Mouse (Mus musculus) testis, postnatal 14 days (tissue): ENCODE measurements around the gene Pml.

Experiments used
- DNase-seq: peaks from one replicate; pipeline ENCODE4 v3.0.0; 2021; ENCODE audit warnings: low spot score

Pml gene

DNA sequence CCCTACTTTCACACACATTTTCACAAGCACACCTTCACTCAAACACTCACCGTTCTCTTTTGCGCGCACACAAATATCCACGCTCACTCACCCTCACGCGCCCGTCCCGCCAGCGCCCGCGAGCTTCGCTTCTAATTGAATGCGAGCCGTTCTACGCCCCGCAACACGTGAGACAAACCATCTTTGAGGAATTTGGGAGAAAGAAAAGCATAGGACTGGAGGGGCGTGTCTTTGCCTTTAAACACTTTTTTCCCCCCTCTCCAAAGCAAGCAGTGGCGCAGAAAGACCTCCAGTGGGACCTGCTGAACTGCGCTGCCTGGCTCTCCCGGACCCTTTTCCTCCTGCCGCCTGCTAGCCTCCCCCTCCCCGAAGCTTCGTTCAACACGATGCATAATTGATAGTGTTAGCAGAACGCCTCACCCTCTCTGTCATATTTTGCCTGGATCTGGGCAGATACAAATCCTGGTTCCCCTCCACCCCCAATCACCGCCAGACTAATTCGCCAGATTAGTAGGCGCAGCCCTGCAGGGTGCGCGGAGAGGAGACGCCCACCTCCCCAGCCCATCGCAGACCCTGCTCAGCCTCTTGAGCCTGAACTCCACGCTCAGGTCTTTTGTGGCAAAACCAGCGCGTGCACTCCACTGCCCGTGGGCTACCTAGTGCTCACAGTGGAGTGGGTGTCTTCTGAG is 47.6 kb downstream of the Pml start:
- no peak for DNase-seq

DNA sequence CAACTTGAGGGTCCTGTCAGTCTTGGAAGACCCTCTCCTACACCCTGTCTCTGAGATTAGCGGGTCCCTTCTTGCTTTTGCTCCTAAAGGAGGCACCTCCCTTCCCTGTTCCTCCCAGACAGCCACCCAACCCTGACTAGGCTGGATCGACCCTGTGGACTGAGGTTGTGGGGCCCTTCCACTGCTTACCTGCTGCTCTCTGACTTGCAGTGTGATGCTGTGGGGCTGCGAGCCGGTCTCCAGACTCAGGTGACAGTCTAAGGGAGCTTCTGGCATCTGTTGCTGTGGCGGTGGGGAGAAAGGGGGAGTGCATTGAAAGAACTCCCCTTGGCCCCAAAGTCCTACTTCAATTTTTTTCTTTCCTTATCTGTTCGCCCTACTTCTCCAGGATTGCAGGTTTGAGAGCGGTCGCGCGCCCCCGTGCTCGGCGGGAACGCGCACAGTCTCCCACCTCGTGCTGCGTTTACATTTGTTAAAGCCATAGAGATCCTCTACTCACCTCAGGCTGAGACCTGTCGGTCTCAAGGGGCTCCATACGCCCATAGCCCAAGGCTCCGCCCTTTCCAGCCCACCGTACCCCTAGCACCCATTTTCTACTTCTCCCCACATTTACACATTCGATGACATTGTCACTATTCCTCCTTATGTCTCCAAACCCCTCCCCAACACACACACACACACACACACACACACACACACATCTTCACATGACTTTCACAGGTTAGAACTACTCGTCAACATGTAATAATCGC is 48.3 kb downstream of the Pml start:
- DNase-seq = no peak

DNA sequence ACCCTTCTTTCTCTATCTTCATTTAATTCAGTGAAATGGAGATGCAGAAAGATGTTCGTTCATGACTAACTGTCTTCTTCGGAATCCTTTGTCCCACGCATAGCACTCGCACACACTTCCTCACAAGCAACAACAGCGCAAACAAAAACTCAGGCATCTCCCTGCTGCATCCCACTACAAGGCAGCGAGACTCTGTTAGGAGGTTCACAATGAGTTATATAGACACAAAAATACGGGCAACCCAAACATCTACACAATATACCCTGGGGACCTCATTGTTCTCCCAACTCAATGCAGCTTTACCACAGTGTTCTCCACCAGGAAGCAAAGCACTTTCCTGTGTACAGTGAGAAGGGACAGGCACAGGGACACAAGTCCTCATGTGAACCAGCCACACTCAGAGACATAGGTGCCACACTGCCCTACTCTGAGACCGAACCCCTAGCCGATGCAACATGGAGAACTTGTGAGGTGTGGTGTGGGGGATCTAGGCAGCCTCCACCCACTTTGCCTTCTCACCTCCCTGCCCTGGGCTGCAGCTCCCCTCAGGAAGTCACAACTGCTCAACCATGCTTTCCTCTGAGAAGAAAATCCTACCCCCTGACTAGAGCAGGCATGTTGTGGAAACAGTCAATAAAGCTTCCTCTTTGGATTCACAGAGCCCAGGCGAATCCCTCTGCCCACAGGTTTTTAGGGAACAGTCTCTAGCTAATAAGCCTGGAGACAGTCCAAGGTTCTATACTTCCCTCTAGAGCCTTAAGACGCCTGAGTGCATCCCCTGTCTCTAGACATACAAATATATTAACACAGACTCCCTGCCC is 49.1 kb downstream of the Pml start:
- DNase-seq = no peak

GRCm38 (mm10) chr9:58199381-58200269 is 50.0 kb downstream of the Pml start:
- DNase-seq = no peak

DNA sequence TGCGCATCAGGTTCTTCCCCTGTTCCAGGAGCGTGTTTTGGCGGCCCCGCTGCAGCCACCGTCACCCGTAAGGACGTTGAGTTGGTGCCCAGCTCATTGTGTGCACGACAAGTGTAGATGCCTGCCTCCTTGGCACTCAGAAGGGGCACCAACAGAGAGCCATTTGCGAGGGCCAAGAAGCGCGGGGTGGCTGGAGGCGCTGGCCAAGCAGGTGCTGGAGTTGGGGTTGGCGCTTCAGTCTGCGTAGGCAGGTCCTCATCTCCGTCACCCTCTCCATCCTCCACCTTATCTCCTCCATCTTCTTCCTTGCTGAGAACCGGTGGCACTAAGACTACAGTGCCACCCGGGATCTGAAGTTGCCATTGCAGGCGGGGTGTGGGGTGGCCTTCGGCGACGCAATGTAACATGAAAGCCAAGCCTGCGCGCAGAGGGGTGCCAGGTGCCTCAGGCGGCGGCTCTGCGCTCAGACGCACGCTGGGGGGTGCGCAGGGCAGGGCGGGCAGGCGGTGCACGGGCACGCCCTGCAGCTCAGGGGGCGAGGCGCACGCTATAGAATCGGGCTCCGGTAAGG is 50.7 kb downstream of the Pml start:
- no peak for DNase-seq

DNA sequence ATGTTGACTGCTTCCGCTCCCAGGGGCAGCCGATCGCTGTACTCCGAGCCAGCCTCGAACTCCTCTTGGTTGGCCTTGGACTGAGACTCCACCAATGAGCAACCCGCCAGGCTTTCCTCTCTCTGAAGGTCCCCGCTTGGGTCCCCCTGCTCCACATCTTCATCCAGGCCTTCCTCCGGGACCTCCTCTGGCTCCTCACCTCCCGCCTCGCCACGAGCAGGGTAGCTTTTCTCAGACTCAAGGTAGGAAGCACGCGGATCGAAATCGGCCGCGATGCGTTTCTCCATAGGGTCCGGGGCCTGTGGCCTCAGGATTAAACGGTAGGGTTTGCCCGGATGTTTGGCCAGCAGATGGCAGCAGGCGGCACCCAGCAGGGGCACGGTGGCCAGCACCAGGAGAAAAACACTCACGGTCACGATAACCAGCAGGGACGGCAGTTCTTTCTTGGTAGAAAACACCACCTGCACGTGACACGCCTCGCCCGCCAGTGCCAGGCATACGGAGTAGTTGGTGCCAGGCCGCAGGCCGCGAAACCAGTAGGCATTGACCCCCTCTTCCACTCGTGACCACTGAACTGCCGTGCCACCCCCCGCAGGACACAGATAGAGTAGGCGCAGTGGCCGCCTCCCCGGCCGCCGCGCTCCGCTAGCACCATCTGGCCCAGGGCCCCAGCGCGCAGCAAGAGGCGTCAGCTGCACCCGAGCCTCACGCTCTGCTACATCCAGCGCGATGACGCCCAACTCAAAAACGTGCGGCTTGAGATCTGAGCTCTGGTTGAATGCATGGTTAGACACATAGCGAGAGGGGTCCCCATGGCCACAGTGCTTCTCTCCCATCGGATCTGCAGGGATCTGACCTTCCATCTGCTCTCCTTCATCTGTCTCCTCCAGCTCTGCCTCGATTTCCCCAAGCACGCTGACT is 51.5 kb downstream of the Pml start:
- no peak for DNase-seq

DNA sequence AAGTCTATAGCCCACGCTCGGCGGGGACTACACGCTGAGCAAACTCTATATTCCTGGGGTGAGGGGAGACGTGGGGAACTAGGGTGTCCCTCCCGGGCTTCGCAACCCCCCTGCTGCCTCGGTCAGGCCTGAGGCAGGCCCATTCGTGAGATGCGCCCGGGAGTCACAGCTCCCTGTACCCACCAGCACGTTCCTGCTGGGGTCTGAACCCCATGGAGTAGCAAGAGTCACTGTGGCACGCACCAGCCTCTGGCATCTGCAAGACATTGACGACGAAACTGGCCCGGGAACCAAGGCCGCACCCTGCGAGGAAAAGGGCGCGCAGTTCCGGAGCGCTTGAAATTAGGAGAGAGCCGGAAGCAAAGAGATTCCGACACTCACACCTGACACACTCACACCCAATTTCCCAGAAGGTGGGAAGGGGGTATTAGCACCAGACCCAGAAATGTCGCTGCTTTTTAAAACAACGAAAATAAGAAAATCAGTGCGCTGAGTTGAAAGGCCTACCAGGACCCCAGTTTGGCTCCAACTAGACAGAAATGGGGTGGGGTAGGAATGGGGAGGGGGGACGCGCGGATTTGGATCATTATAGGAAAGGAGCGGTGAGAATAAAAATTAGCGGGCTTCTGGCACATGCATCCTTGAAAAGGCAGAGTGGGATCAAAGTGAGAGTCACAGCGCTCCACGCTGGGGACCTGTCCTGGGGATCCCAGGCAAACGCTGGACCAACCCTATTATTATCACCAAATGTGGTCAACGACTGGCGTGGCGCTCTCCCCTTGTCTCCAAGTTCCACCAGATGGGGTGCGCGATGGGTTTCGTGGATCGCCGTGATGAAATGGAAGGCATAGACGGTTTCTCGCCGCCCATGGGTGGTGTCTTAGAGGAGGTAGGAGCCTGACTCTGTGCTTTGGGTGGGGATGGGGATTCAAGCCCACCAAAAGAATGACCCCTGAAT is 52.7 kb downstream of the Pml start:
- DNase-seq = no peak

DNA sequence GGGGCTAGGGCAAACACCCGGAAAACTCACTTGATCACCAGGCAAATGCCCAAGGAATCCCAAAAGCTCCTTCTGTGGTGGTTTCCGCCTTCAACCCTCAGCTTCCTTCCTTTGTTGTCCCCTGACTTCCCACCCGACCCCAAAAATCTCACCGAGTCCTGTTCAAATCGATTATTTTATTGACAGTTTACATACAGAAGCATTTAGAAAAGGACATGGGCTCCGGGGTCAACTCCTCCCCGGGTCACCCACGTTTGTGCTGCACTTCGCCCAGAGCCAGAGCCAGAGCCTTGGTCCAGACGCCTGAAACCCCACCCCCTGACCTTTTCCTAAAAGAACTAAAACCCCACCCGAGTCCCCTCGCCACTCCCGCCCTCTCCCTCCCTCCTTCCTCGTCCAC is 53.4 kb downstream of the Pml start:
- DNase-seq = no peak

GRCm38 (mm10) chr9:58195671-58196070 is 53.9 kb downstream of the Pml start:
- no peak for DNase-seq

DNA sequence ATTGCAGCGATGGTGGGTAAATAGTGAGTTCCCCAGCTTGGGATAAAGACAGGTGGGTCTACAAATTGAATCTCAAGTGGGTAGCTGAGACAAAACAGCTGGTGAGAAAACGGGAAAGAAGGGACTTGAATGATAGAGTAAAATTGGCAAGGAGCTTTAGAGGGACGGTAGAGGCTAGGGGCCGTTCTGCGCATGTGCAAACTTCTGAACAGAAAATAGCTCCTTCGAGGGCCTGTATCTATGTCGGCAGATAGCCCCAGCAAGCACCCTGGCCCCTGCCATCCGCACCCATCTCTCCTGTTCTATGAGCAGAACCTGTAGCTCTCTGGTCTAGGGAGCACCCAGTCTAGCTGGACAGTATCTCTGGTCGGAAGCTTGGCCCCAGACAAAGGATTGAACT is 55.4 kb downstream of the Pml start:
- DNase-seq = no peak

- no peak for DNase-seq
Measured at GRCm38 (mm10) chr9:58184456-58184855, 65.1 kb downstream of the Pml start.

GRCm38 (mm10) chr9:58179390-58179789 is 70.2 kb downstream of the Pml start:
- DNase-seq = no peak

- DNase-seq = no peak
Measured at GRCm38 (mm10) chr9:58177165-58177564, 72.4 kb downstream of the Pml start.

- no peak for DNase-seq
Measured at GRCm38 (mm10) chr9:58175745-58176487, 73.7 kb downstream of the Pml start.

DNA sequence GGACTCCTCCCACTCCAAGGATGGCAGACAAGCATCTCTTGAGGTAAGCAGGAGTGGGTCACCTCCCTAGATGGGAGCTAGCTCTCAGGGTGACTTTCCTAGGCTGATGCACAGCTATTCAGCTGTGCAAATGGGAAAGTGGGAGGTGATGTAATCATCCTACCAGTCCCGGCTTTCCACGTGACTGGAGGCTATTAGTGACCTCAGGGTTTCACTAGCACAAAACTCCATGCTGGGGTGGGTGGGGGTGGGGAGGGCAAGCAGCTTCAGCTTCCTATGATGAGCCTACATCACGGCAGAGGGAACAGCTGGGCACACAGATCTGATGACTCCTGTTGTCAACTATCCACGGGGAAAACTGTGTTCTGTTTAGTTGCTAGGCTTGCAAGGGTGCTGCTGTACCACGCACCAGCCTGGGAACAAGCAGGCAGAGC is 74.8 kb downstream of the Pml start:
- no peak for DNase-seq

- DNase-seq = no peak
Measured at GRCm38 (mm10) chr9:58172863-58173262, 76.7 kb downstream of the Pml start.

DNA sequence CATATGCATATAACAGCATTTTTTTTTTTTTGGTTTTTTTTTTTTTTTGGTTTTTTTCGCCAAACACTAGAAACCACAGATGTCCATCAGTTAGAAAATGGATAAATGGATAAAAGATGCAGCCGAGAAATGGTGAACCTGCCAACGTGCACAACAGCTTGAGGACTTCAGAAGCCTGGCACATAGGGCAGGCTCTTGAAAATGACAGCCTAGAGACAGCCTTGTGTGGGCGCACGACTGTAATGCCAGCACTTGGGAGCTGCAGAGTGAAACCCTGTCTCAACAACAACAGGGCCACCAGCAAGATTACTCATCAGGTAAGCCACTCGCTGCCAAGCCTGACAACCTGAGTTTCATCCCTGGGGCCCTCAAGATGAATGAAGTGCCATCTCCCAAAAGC is 80.2 kb downstream of the Pml start:
- no peak for DNase-seq

DNA sequence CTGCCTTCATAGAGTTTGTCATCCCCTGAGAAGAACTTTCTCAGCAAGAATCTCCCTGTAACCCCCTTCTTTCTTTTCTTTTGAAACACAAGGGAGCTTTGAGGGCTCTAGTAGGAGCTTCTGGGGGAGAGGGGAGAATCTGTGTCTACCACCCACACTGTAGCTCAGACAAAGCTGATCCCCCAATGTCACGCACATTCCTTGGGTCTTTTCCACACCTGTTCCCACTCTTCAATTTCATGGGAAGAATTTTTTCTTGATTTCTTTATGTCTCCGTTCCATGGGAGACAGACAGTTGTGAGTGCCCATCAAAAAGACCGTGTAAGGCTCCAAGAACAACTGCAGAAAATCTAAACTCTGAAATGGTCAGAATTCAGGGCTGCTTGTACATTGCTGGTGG is 80.7 kb downstream of the Pml start:
- DNase-seq = no peak
